Mouse (Mus musculus) kidney, embryonic 15.5 days (tissue): Measurements from ENCODE around the gene 2810004N23Rik. TPM values are rescaled to one million over a fixed set of nuclear protein-coding genes. Genes with fewer than 3 reads are reported as not detected.

ENCODE experiments used
- ATAC-seq: fragments of 200-750 bp; cut with Nextera tagmentation; replicated peaks from 2 replicates; pipeline ENCODE4 v1.8.0; 2017; ENCODE audit warnings: moderate TSS enrichment; ENCODE audit not compliant: low FRiP score
- H3K27ac ChIP-seq: fragments of 300-500 bp; sonication (generic); 2 replicates; pipeline ENCODE4 v1.5.1; 2015; ENCODE audit warnings: mild to moderate bottlenecking, inconsistent platforms
- H3K27me3 ChIP-seq: fragments of 300-500 bp; sonication (generic); 2 replicates; pipeline ENCODE4 v1.6.1; 2015; ENCODE audit warnings: inconsistent platforms
- H3K36me3 ChIP-seq: fragments of 300-500 bp; sonication (generic); 2 replicates; pipeline ENCODE4 v1.6.1; 2015; ENCODE audit warnings: inconsistent platforms
- H3K4me1 ChIP-seq: fragments of 300-500 bp; sonication (generic); 2 replicates; pipeline ENCODE4 v1.6.1; 2015; ENCODE audit warnings: inconsistent platforms
- H3K4me2 ChIP-seq: fragments of 300-500 bp; sonication (generic); 2 replicates; pipeline ENCODE4 v1.6.1; 2015; ENCODE audit warnings: moderate library complexity, mild to moderate bottlenecking, inconsistent platforms
- H3K4me3 ChIP-seq: fragments of 300-500 bp; sonication (generic); replicated peaks from 2 replicates; pipeline ENCODE4 v1.5.1; 2015; ENCODE audit warnings: mild to moderate bottlenecking, inconsistent platforms
- H3K9ac ChIP-seq: fragments of 300-500 bp; sonication (generic); 2 replicates; pipeline ENCODE4 v1.6.1; 2015; ENCODE audit warnings: mild to moderate bottlenecking, inconsistent platforms
- H3K9me3 ChIP-seq: fragments of 300-500 bp; sonication (generic); replicated peaks from 2 replicates; pipeline ENCODE4 v1.6.1; 2016; ENCODE audit warnings: inconsistent platforms
- WGBS: fragments of 180-500 bp; shearing (Covaris S2); methylation state at CpG from one replicate; pipeline ENCODE4 v1.1.7; 2015; ENCODE audit warnings: mixed read lengths; 5-methylcytosine and 5-hydroxymethylcytosine counted together
- polyA plus RNA-seq: library from polyadenylated mRNA; unstranded; fragments of >200 nt; fragmentation: Nextera tagmentation; extraction: Ambion mirVana; gene quantifications from 2 replicates; pipeline ENCODE4 v1.2.1, GENCODE M21; 2015

Gene 2810004N23Rik
- polyA plus RNA-seq, 1 experiment from 2014 or later = 53.3 TPM

DNA sequence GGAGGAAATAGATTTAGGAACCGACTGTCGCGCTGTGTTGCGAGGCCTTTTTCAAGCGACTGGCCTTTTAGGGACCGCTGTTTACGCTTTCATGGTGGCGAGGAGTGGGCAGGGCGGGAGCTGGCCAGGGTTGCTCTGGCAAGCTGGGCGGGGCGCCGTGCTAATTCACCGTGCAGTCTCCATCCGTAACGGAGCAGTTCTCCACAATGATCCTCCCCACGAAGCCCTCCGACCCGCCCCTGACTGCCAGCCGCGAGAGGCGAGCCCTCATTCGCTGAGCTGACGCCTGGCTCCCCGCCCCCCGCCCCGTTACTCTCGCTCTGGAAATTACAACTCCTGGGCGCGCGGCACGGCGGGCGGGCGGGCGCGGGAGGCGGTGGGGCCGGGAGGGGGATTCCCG lies 70.2 kb downstream of the 2810004N23Rik start, which contains the start of gene Trim67:
Trim67 (plus strand) TSS at position 385 of the 400 bp plus-strand sequence.
- peak; percentile 90 for ATAC-seq
- WGBS = under 1% methylated on average over 39 of the region's 39 CpGs

DNA sequence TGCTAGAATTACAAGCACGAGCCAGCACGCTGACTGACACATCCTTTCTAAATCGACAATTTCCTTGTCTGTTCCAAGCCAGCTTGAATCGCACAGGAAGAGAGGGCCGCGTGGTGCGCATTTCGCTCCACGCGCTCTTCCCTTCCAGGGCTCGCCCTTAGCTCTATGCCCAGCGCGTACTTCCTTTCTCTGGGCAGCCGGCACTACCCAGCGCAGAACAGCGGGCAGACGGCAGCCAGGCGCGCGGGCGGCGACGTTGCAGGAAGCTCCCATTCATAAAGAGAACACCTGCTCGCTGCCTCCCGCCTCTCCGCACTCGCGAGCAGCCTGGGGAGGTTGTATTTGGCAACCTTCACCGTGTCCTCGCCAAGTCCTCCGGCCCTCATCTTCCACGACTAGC lies 70.7 kb downstream of the 2810004N23Rik start:
- ATAC-seq = no peak
- WGBS = 1% methylated on average over 32 of the region's 32 CpGs
- Histone ChIP-seq H3K27me3 (peaks cover 93% of the 10 kb centered on the region), H3K27ac (no peak overlapping the region), H3K9ac (no peak overlapping the region), H3K4me3 (peak overlapping the region; percentile 60), H3K4me2 (peak overlapping the region; percentile 99), H3K4me1 (peaks cover 34% of the 10 kb centered on the region), H3K9me3 (no peaks in the 10 kb centered on the region), H3K36me3 (no peaks in the 10 kb centered on the region)

More for the DNA sequence above, 70.2 kb downstream of the 2810004N23Rik start, which contains the start of gene Trim67:
- Histone ChIP-seq H3K9me3 (no peaks in the 10 kb centered on the region), H3K27me3 (peaks cover 93% of the 10 kb centered on the region), H3K4me1 (peaks cover 34% of the 10 kb centered on the region), H3K4me2 (peak within 1 kb of the TSS; percentile 99), H3K9ac (no peak within 1 kb of the TSS), H3K4me3 (peak within 1 kb of the TSS; percentile 60), H3K27ac (no peak within 1 kb of the TSS), H3K36me3 (no peaks in the 10 kb centered on the region)

DNA sequence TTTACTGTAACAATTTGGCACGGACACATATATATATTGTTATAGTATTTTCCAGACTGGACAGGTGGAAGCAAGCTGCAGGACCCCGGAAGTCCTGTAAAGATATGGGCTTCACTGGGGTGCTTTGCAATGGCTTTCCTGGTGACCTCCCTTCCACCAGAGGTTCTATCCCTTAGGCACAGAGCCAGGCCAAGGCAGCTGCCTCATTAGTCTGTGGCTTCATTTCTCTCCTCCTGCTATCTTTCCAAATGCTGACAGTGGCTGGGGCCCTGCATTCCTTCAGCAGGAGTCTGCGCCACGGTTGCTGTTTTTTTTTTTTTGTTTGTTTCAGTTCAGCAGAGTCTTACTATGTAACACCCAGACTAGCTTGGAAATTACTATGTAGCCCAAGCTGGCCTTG lies 71.2 kb downstream of the 2810004N23Rik start:
- 53% methylated on average over 4 of the region's 4 CpGs for WGBS
- no peaks in the 10 kb centered on the region for H3K36me3 ChIP-seq
- no peak overlapping the region for H3K9ac ChIP-seq
- H3K4me3 ChIP-seq = peak overlapping the region; percentile 60
- H3K9me3 ChIP-seq = no peaks in the 10 kb centered on the region
- no peak for ATAC-seq
- peaks cover 93% of the 10 kb centered on the region for H3K27me3 ChIP-seq
- peaks cover 34% of the 10 kb centered on the region for H3K4me1 ChIP-seq
- H3K27ac ChIP-seq = no peak overlapping the region
- peak overlapping the region; percentile 99 for H3K4me2 ChIP-seq

DNA sequence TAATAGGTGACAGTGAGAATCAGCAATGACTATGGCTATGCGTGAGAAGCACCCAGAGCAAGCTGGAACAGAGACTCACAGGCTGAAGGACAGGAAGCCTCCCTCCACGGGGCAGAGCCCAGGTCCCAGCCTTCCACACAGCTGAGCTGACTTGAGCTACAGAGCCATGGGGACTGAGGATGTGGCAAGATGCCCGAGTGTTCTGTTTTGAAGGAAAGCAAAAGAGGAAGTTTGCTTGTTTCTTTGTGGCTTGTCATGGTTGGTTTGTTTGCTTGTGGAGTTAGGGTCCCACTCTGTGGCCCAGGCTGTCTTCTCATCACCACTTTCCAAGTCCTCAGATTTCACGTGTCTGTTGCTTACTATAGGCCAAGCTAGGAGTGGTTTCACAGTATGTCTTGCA lies 72.2 kb downstream of the 2810004N23Rik start:
- H3K9ac ChIP-seq = no peak overlapping the region
- ATAC-seq = no peak
- H3K4me2 ChIP-seq = no peak overlapping the region
- no peaks in the 10 kb centered on the region for H3K36me3 ChIP-seq
- H3K4me3 ChIP-seq = no peak overlapping the region
- no peak overlapping the region for H3K27ac ChIP-seq
- H3K9me3 ChIP-seq = no peaks in the 10 kb centered on the region
- H3K27me3 ChIP-seq = peaks cover 84% of the 10 kb centered on the region
- 77% methylated on average over 4 of the region's 4 CpGs for WGBS
- peaks cover 34% of the 10 kb centered on the region for H3K4me1 ChIP-seq

Other genes starting within 250 kb of the 2810004N23Rik start
- gene 2310022B05Rik, start 199.8 kb downstream of the 2810004N23Rik start, polyA plus RNA-seq = 28.4 and 32.3 TPM in 2 replicates
- 46.7 and 47.0 TPM in 2 replicates for gene Ttc13, start 141.1 kb downstream of the 2810004N23Rik start, polyA plus RNA-seq
- 25.2 and 28.1 TPM in 2 replicates for gene Arv1, start 141.0 kb downstream of the 2810004N23Rik start, polyA plus RNA-seq
- gene Fam89a, start 111.3 kb downstream of the 2810004N23Rik start, polyA plus RNA-seq = 4.9 TPM in 2 replicates
- 0.10 and 0.36 TPM in 2 replicates for gene Trim67, start 70.0 kb downstream of the 2810004N23Rik start, polyA plus RNA-seq
- gene Gnpat, start 87 bp downstream of the 2810004N23Rik start, polyA plus RNA-seq = 101 and 114 TPM in 2 replicates
- gene Exoc8, start 34.6 kb upstream of the 2810004N23Rik start, polyA plus RNA-seq = 7.6 and 9.0 TPM in 2 replicates
- gene Sprtn, start 34.8 kb upstream of the 2810004N23Rik start, polyA plus RNA-seq = 9.7 and 10.2 TPM in 2 replicates
- gene Egln1, start 86.2 kb upstream of the 2810004N23Rik start, polyA plus RNA-seq = 10.9 and 11.1 TPM in 2 replicates
- gene Tsnax, start 149.9 kb upstream of the 2810004N23Rik start, polyA plus RNA-seq = 118 and 119 TPM in 2 replicates
- 2.1 and 3.6 TPM in 2 replicates for gene Disc1, start 191.1 kb upstream of the 2810004N23Rik start, polyA plus RNA-seq